Mouse (Mus musculus) MEL (cell line): ENCODE results near the gene Igsf8. TPM values are rescaled to one million over a fixed set of nuclear protein-coding genes. Genes with fewer than 3 reads are reported as not detected.

Source experiments
- DNase-seq: peaks from one replicate; pipeline ENCODE4 v3.0.0; 2011; ENCODE audit warnings: low read depth, low spot score
- H3K27ac ChIP-seq: 2 replicates; pipeline ENCODE4 v1.5.1; 2012; ENCODE audit warnings: low read depth, mild to moderate bottlenecking, control low read depth, low read length, moderate library complexity; ENCODE audit not compliant: control insufficient read depth
- H3K27me3 ChIP-seq, 2 experiments: fragments of 150-350 bp in 1 of 2; sonication (generic) in 1 of 2; 2 replicates each; pipeline ENCODE4 v1.6.1; 2012; ENCODE audit warnings: low read length in 2 of 2, mild to moderate bottlenecking in 2 of 2, improper control_type of control experiment in 1 of 2, moderate library complexity in 1 of 2; ENCODE audit not compliant: insufficient read depth in 2 of 2, control insufficient read depth in 1 of 2
- H3K36me3 ChIP-seq, 2 experiments: 2 replicates each; pipeline ENCODE4 v1.6.1; 2012 to 2014; ENCODE audit warnings: low read length in 2 of 2, improper control_type of control experiment in 1 of 2, inconsistent platforms in 1 of 2, mild to moderate bottlenecking in 1 of 2; ENCODE audit not compliant: insufficient read depth in 2 of 2, control insufficient read depth in 1 of 2
- H3K4me1 ChIP-seq, 2 experiments: fragments of 150-350 bp in 1 of 2; sonication (generic) in 1 of 2; 2 replicates each; pipeline ENCODE4 v1.6.1; 2012; ENCODE audit warnings: low read length in 2 of 2, improper control_type of control experiment in 1 of 2, mild to moderate bottlenecking in 1 of 2; ENCODE audit not compliant: insufficient read depth in 2 of 2, control insufficient read depth in 1 of 2
- H3K4me3 ChIP-seq, 2 experiments: fragments of 150-350 bp in 1 of 2; sonication (generic) in 1 of 2; 2 replicates each; pipeline ENCODE4 v1.5.1; 2012; ENCODE audit warnings: low read depth in 2 of 2, low read length in 2 of 2, mild to moderate bottlenecking in 2 of 2, moderate library complexity in 2 of 2, control low read depth in 1 of 2, improper control_type of control experiment in 1 of 2; ENCODE audit not compliant: control insufficient read depth in 1 of 2, insufficient read depth in 1 of 2
- H3K79me2 ChIP-seq: 2 replicates; pipeline ENCODE4 v1.6.1; 2012; ENCODE audit warnings: mild to moderate bottlenecking, low read length, moderate library complexity; ENCODE audit not compliant: control insufficient read depth, poor library complexity, insufficient read depth
- H3K9ac ChIP-seq: 2 replicates; pipeline ENCODE4 v1.6.1; 2012; ENCODE audit warnings: low read depth, mild to moderate bottlenecking, control low read depth, low read length, moderate library complexity; ENCODE audit not compliant: control insufficient read depth, poor library complexity, severe bottlenecking
- H3K9me3 ChIP-seq: fragments of 150-350 bp; sonication (generic); replicated peaks from 2 replicates; pipeline ENCODE4 v1.6.1; 2012; ENCODE audit warnings: mild to moderate bottlenecking, low read length, improper control_type of control experiment, moderate library complexity; ENCODE audit not compliant: insufficient read depth
- BHLHE40 ChIP-seq: IDR thresholded peaks from 2 replicates; pipeline ENCODE4 v1.6.1; 2012; ENCODE audit warnings: low read depth, mild to moderate bottlenecking, inconsistent platforms, low read length, improper control_type of control experiment, borderline replicate concordance
- CHD2 ChIP-seq: IDR thresholded peaks from 2 replicates; pipeline ENCODE4 v1.6.1; 2011; ENCODE audit warnings: low read length, improper control_type of control experiment
- CTCF ChIP-seq, 3 experiments: IDR thresholded peaks in 2 of 3; conservative IDR thresholded peaks in 1 of 3; 2 replicates each; pipeline ENCODE4 v1.5.1; 2011 to 2012; ENCODE audit warnings: low read length in 3 of 3, low read depth in 2 of 3, mild to moderate bottlenecking in 2 of 3, improper control_type of control experiment in 1 of 3, inconsistent platforms in 1 of 3, mixed read lengths in 1 of 3, moderate library complexity in 1 of 3; ENCODE audit not compliant: control insufficient read depth in 1 of 3, insufficient read depth in 1 of 3, poor library complexity in 1 of 3, severe bottlenecking in 1 of 3
- ELF1 ChIP-seq: IDR thresholded peaks from 2 replicates; pipeline ENCODE4 v1.6.1; 2014; ENCODE audit warnings: low read depth, mild to moderate bottlenecking, inconsistent platforms, low read length, improper control_type of control experiment, moderate library complexity
- EP300 ChIP-seq, 2 experiments: IDR thresholded peaks; 2 replicates each; pipeline ENCODE4 v1.6.1; 2011; ENCODE audit warnings: improper control_type of control experiment in 2 of 2, low read length in 2 of 2, low read depth in 1 of 2, mild to moderate bottlenecking in 1 of 2
- GATA1 ChIP-seq: IDR thresholded peaks from 2 replicates; pipeline ENCODE4 v1.6.1; 2011; ENCODE audit warnings: low read depth, low read length, improper control_type of control experiment
- KAT2A ChIP-seq: conservative IDR thresholded peaks from 2 replicates; pipeline ENCODE4 v1.6.1; 2012; ENCODE audit warnings: low read depth, low read length, improper control_type of control experiment, inconsistent platforms
- MAX ChIP-seq: IDR thresholded peaks from 2 replicates; pipeline ENCODE4 v1.6.1; 2011; ENCODE audit warnings: low read length, improper control_type of control experiment
- MXI1 ChIP-seq: IDR thresholded peaks from 2 replicates; pipeline ENCODE4 v1.6.1; 2011; ENCODE audit warnings: mild to moderate bottlenecking, low read depth, low read length, improper control_type of control experiment
- MYB ChIP-seq: IDR thresholded peaks from 2 replicates; pipeline ENCODE4 v1.6.1; 2011; ENCODE audit warnings: mild to moderate bottlenecking, low read depth, low read length, improper control_type of control experiment
- MYC ChIP-seq: IDR thresholded peaks from 2 replicates; pipeline ENCODE4 v1.6.1; 2011; ENCODE audit warnings: low read depth, mild to moderate bottlenecking, low read length, improper control_type of control experiment, moderate library complexity
- NELFE ChIP-seq: IDR thresholded peaks from 2 replicates; pipeline ENCODE4 v1.6.1; 2011; ENCODE audit warnings: low read depth, low read length, improper control_type of control experiment
- POLR2AphosphoS5 ChIP-seq: IDR thresholded peaks from 2 replicates; pipeline ENCODE4 v1.6.1; 2012; ENCODE audit warnings: low read depth, borderline replicate concordance, mild to moderate bottlenecking, inconsistent platforms, low read length, moderate library complexity, mixed read lengths
- SMC3 ChIP-seq: IDR thresholded peaks from 2 replicates; pipeline ENCODE4 v1.6.1; 2011; ENCODE audit warnings: low read depth, low read length, improper control_type of control experiment
- UBTF ChIP-seq: IDR thresholded peaks from 2 replicates; pipeline ENCODE4 v1.6.1; 2012; ENCODE audit warnings: low read depth, mild to moderate bottlenecking, inconsistent platforms, low read length, improper control_type of control experiment, moderate library complexity, borderline replicate concordance; ENCODE audit not compliant: insufficient read depth
- ZMIZ1 ChIP-seq: IDR thresholded peaks from 2 replicates; pipeline ENCODE4 v1.6.1; 2012; ENCODE audit warnings: low read depth, mild to moderate bottlenecking, inconsistent platforms, low read length, improper control_type of control experiment, moderate library complexity
- ZNF384 ChIP-seq: IDR thresholded peaks from 2 replicates; pipeline ENCODE4 v1.6.1; 2012; ENCODE audit warnings: low read depth, mild to moderate bottlenecking, inconsistent platforms, low read length, improper control_type of control experiment
- polyA plus RNA-seq, 2 experiments: library from polyadenylated mRNA; stranded (reverse) in 1 of 2; unstranded in 1 of 2; fragments of >175 nt in 1 of 2; fragments of >200 nt in 1 of 2; gene quantifications; 2 replicates each; pipeline versions ENCODE4 v1.2.1 to v1.2.4; 2012; ENCODE audit warnings: low replicate concordance in 2 of 2, low read depth in 1 of 2; ENCODE audit not compliant: insufficient read length in 2 of 2, insufficient read depth in 1 of 2, missing spikeins in 1 of 2
- total RNA-seq: library from RNA; depleted of rRNA; stranded (reverse); fragments of 300-350 nt; gene quantifications from 2 replicates; pipeline ENCODE4 v1.2.3, GENCODE M21; 2012

Gene Igsf8
- total and polyA plus RNA-seq, 3 experiments, result 88.0 to 97.2 TPM; not detected in 1

- TF ChIP-seq ZMIZ1 (no peak), CHD2 (no peak), MAX (no peak), BHLHE40 (no peak), ELF1 (no peak), POLR2AphosphoS5 (no peak), UBTF (no peak), KAT2A (no peak), MYB (no peak), NELFE (no peak), CTCF (IDR thresholded peaks at IDR 0.05 in 2 of 3, conservative IDR thresholded peaks at IDR 0.05 in 1 of 3; ENCODE audit: control insufficient read depth in 1 of 3, insufficient read depth in 1 of 3, low read depth in 2 of 3, low read length in 3 of 3, poor library complexity in 1 of 3, severe bottlenecking in 1 of 3) (no peak), EP300 (IDR thresholded peaks at IDR 0.05; ENCODE audit: low read depth in 1 of 2, low read length in 2 of 2) (no peak), GATA1 (no peak), MXI1 (no peak)
- H3K27ac ChIP-seq, result no peak overlapping the region
- H3K4me3 ChIP-seq, result no peak overlapping the region
- no peak overlapping the region for H3K9ac ChIP-seq
- H3K36me3 ChIP-seq, result no peaks in the 10 kb centered on the region; a peak in 1 of 4 replicates
- no peaks in the 10 kb centered on the region for H3K27me3 ChIP-seq
- H3K9me3 ChIP-seq, result no peaks in the 10 kb centered on the region
- H3K4me1 ChIP-seq, result no peaks in the 10 kb centered on the region
- no peaks in the 10 kb centered on the region for H3K79me2 ChIP-seq
- no peak for DNase-seq
Measured at GRCm38 (mm10) chr1:172322725-172323124, 61.3 kb downstream of the Igsf8 start.

DNA sequence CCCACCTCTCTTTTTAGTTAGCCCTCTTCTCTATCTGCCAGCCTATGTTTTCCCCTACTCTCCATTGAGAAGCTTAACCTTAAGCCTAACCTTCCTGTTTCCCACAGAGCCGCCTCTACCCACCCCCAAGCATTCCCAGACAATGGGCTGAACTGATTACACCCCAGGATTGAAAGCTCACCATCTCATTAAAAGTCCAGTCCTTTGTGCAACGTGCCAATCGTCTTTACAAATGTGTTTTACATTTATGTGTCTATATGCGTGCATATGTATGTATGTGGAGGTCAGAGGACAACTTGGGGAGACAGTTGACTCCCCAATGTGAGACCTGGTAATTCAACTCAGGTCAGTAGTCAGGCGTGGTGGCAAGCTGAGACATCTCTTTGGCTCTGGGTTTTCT lies 61.9 kb downstream of the Igsf8 start:
- no peaks in the 10 kb centered on the region; a peak in 1 of 4 replicates for H3K36me3 ChIP-seq
- H3K4me3 ChIP-seq, result no peak overlapping the region
- no peaks in the 10 kb centered on the region for H3K79me2 ChIP-seq
- H3K27ac ChIP-seq, result no peak overlapping the region
- H3K9ac ChIP-seq, result no peak overlapping the region
- DNase-seq, result no peak
- TF ChIP-seq POLR2AphosphoS5, result no peak
- no peak for TF ChIP-seq ELF1
- no peak for TF ChIP-seq NELFE
- TF ChIP-seq MYC, result no peak
- no peak for TF ChIP-seq ZNF384
- TF ChIP-seq SMC3, result no peak
- H3K9me3 ChIP-seq, result no peaks in the 10 kb centered on the region
- H3K27me3 ChIP-seq, result no peaks in the 10 kb centered on the region
- no peaks in the 10 kb centered on the region for H3K4me1 ChIP-seq
